Mouse (Mus musculus) stomach, embryonic 14.5 days (tissue): ENCODE measurements at regions not wholly inside any gene's neighbourhood (a gene's known extent, or its start where the extent isn't known, plus 50 kb on each side); places are given as distances from the start of the nearest gene placed in this dataset.

Experiments
- ATAC-seq: fragments of 200-750 bp; cut with Nextera tagmentation; 2 replicates; pipeline ENCODE4 v1.8.0; 2017; ENCODE audit warnings: low read depth, moderate TSS enrichment; ENCODE audit not compliant: insufficient number of reproducible peaks, insufficient read depth, low FRiP score
- H3K27ac ChIP-seq: fragments of 300-500 bp; sonication (generic); 2 replicates; pipeline ENCODE4 v1.5.1; 2014; ENCODE audit warnings: mild to moderate bottlenecking, low read length, moderate library complexity, mixed read lengths
- H3K27me3 ChIP-seq: fragments of 300-500 bp; sonication (generic); 2 replicates; pipeline ENCODE4 v1.6.1; 2014; ENCODE audit warnings: low read length, control low read depth, mixed read lengths; ENCODE audit not compliant: control insufficient read depth, insufficient read depth
- H3K36me3 ChIP-seq: fragments of 300-500 bp; sonication (generic); 2 replicates; pipeline ENCODE4 v1.6.1; 2014; ENCODE audit warnings: mild to moderate bottlenecking, control low read depth, low read length, moderate library complexity, mixed read lengths; ENCODE audit not compliant: control insufficient read depth, insufficient read depth
- H3K4me1 ChIP-seq: fragments of 300-500 bp; sonication (generic); 2 replicates; pipeline ENCODE4 v1.6.1; 2014; ENCODE audit warnings: low read length, control low read depth, mixed read lengths; ENCODE audit not compliant: control insufficient read depth, insufficient read depth
- H3K4me2 ChIP-seq: fragments of 300-500 bp; sonication (generic); replicated peaks from 2 replicates; pipeline ENCODE4 v1.6.1; 2014; ENCODE audit warnings: low read depth, low read length, control low read depth
- H3K4me3 ChIP-seq: fragments of 300-500 bp; sonication (generic); 2 replicates; pipeline ENCODE4 v1.5.1; 2014; ENCODE audit warnings: low read depth, low read length, control low read depth
- H3K9ac ChIP-seq: fragments of 300-500 bp; sonication (generic); replicated peaks from 2 replicates; pipeline ENCODE4 v1.6.1; 2014; ENCODE audit warnings: low read depth, mild to moderate bottlenecking, control low read depth, low read length, moderate library complexity, mixed read lengths
- H3K9me3 ChIP-seq: fragments of 300-500 bp; sonication (generic); 2 replicates; pipeline ENCODE4 v1.6.1; 2016; ENCODE audit warnings: low read depth, low read length, control low read depth; ENCODE audit not compliant: control insufficient read depth
- WGBS: fragments of 180-500 bp; shearing (Covaris S2); extraction: QIAGEN DNeasy Blood & Tissue Kit; methylation state at CpG from one replicate; pipeline ENCODE4 v1.1.7; 2014; 5-methylcytosine and 5-hydroxymethylcytosine counted together

DNA sequence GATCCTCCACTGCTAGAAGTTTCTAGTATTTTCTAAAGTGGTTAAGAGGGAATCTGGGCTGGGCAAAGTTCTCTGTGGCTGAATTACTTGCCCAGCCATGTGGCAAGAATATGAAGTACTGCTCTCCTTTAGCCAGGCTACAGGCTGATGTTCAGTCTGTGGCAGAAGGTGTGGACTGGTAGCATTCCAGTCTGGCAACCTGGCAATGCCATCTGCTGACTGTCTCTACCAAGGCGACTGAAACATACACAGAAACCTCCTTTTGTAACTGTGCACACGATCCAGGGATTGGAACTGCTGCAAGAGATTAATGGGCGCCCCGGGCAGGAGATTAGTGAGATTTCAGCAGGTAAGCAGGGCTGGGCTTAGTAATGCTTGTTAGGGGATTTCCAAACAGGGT lies 190.9 kb upstream of the Igfbp3 start:
- no peaks in the 10 kb centered on the region for H3K4me1 ChIP-seq
- no peak overlapping the region for H3K4me2 ChIP-seq
- no peaks in the 10 kb centered on the region for H3K27me3 ChIP-seq
- H3K27ac ChIP-seq: no peak overlapping the region
- no peaks in the 10 kb centered on the region for H3K36me3 ChIP-seq
- 62% methylated on average over 4 of the region's 4 CpGs for WGBS
- no peak overlapping the region for H3K4me3 ChIP-seq
- no peak overlapping the region for H3K9ac ChIP-seq
- no peak for ATAC-seq
- H3K9me3 ChIP-seq: no peaks in the 10 kb centered on the region

DNA sequence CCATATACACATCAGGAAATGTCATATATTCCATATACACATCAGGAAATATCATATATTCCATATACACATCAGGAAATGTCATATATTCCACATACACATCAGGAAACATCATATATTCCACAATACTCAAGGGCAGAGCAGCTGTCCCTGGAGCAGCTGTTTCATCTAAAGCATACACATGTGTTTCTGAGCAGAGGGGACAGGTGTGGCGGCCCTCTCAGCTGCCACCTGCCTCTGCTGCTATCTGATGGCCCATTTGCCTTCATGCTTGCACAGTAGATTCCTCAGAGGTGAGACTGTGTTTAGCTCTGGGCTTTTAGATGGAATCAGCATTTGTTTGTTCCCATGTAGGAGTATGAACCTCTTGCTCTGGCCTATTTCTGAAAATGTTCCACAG lies 158.1 kb upstream of the Igfbp3 start:
- H3K4me1 ChIP-seq: no peaks in the 10 kb centered on the region
- no peaks in the 10 kb centered on the region for H3K9me3 ChIP-seq
- H3K9ac ChIP-seq: no peak overlapping the region
- no peaks in the 10 kb centered on the region for H3K36me3 ChIP-seq
- H3K27me3 ChIP-seq: no peaks in the 10 kb centered on the region
- 61% methylated on average over 1 of the region's 1 CpGs for WGBS
- no peak overlapping the region for H3K4me2 ChIP-seq
- ATAC-seq: no peak
- H3K4me3 ChIP-seq: no peak overlapping the region
- H3K27ac ChIP-seq: no peak overlapping the region

- Histone ChIP-seq H3K9me3 (no peaks in the 10 kb centered on the region), H3K4me2 (no peak overlapping the region), H3K36me3 (no peaks in the 10 kb centered on the region), H3K27me3 (no peaks in the 10 kb centered on the region), H3K4me3 (no peak overlapping the region), H3K9ac (no peak overlapping the region), H3K4me1 (no peaks in the 10 kb centered on the region), H3K27ac (no peak overlapping the region)
- no peak for ATAC-seq
- 94% methylated on average over 3 of the region's 3 CpGs for WGBS
These were observed 147.7 kb upstream of the Igfbp3 start for GRCm38 (mm10) chr11:7361388-7361787.

DNA sequence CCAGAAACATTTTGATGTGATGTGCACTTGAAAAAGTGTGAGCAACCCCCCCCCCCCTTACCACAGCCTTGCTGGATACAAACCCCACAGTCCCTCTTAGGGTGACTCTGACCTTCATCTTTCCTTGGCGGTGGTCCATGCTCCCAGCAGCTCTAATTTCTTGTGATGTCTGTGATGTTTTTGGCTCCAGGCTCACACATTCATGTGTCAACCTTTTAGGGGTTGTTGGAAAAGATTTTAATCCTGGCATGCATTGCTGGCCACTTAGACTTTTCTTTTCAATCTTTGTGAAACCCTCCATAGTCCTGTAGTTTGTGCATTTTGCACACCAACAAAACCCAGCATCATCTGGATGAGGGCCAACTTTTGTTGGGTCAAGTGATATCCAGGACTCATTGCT lies 134.9 kb upstream of the Igfbp3 start:
- H3K9me3 ChIP-seq: no peaks in the 10 kb centered on the region
- no peaks in the 10 kb centered on the region for H3K4me1 ChIP-seq
- H3K4me2 ChIP-seq: no peak overlapping the region
- no peak for ATAC-seq
- no peak overlapping the region for H3K9ac ChIP-seq
- H3K27me3 ChIP-seq: no peaks in the 10 kb centered on the region
- no peak overlapping the region for H3K27ac ChIP-seq
- WGBS: 74% methylated on average over 1 of the region's 1 CpGs
- H3K36me3 ChIP-seq: no peaks in the 10 kb centered on the region
- H3K4me3 ChIP-seq: no peak overlapping the region

DNA sequence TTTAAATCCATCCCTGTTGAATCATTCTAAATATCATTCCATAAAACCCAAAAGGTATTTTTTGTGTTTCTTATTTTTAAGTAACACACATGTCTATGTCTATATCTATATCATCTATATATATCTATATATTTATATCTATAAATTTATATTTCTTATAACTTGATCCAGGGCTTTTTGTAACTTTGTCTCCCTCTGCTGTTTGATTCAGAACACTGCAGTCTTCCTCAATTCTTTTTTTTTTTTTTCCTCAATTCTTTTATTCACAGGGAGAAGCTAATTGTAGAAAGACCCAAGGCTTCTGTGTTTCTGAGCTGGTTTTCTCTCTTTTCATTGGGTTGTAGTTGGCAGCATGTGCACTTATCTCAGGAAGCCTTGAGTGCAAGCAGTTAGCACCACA lies 124.1 kb upstream of the Igfbp3 start:
- Histone ChIP-seq H3K27me3 (no peaks in the 10 kb centered on the region), H3K9me3 (peaks cover 10% of the 10 kb centered on the region), H3K4me1 (no peaks in the 10 kb centered on the region), H3K9ac (no peak overlapping the region), H3K27ac (no peak overlapping the region), H3K4me3 (no peak overlapping the region), H3K4me2 (no peak overlapping the region), H3K36me3 (no peaks in the 10 kb centered on the region)
- no peak for ATAC-seq

DNA sequence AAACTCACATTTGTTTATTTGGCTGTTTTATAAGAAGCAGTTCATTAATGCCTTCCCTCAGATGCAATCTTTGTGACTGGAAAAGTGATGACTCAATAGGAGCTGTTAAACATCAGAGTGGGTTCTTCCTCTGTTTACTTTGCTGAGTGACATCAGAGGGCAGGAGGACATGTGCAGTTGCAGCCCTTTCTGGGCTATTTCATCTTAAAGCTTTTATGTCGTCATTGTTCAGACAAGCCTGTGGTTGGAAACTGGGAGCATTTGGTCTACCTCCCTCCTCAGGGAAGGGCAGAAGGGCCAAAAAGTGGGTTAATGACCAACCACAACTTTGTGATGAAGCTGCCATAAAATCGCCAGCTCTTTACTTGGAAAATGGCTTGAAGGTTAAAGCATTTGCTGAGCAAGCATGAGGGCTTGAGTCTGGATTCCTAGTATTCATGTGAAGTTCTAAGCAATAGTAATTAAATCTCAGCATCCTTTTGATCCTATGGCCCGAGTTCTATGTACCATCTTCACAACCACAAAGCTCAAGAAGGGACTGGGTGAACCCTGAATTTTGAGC lies 103.8 kb upstream of the Igfbp3 start:
- Histone ChIP-seq H3K27ac (no peak overlapping the region), H3K4me3 (no peak overlapping the region), H3K27me3 (no peaks in the 10 kb centered on the region), H3K36me3 (no peaks in the 10 kb centered on the region), H3K4me2 (no peak overlapping the region), H3K9me3 (no peaks in the 10 kb centered on the region), H3K4me1 (no peaks in the 10 kb centered on the region), H3K9ac (no peak overlapping the region)
- ATAC-seq: no peak
- WGBS: 54% methylated on average over 3 of the region's 3 CpGs

DNA sequence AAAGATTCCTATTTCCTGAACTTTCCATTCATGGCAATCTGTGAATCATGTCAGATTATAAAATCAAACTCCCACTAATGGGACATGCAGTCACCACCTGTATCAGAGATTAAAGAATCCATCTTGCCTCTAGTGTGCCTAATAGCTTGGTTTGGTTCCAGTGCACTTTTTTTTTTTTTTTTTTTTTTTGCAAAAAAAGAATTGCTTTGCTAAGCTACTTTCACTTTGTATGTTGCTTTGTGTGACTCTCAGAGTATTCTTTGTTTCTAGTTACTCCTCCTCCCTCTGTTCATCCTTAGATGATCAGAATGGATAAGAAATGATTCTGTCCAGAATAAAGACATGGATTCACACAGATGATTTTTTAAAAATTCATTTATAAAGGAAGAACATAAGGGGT lies 82.5 kb upstream of the Igfbp3 start:
- H3K9ac ChIP-seq: no peak overlapping the region
- no peaks in the 10 kb centered on the region for H3K4me1 ChIP-seq
- no peak overlapping the region for H3K4me3 ChIP-seq
- H3K27me3 ChIP-seq: no peaks in the 10 kb centered on the region
- H3K4me2 ChIP-seq: no peak overlapping the region
- no peaks in the 10 kb centered on the region for H3K9me3 ChIP-seq
- H3K27ac ChIP-seq: no peak overlapping the region
- no peaks in the 10 kb centered on the region for H3K36me3 ChIP-seq
- no peak for ATAC-seq

- no peaks in the 10 kb centered on the region for H3K27me3 ChIP-seq
- no peak overlapping the region for H3K27ac ChIP-seq
- H3K36me3 ChIP-seq: no peaks in the 10 kb centered on the region
- no peak overlapping the region for H3K4me2 ChIP-seq
- H3K4me3 ChIP-seq: no peak overlapping the region
- H3K4me1 ChIP-seq: no peaks in the 10 kb centered on the region
- 84% methylated on average over 8 of the region's 8 CpGs for WGBS
- H3K9ac ChIP-seq: no peak overlapping the region
- ATAC-seq: no peak
- no peaks in the 10 kb centered on the region for H3K9me3 ChIP-seq
These were observed 75.7 kb upstream of the Igfbp3 start for GRCm38 (mm10) chr11:7289242-7289938.
